Mouse (Mus musculus): Measurements from ENCODE around the gene Elk3.

Elk3 gene

GRCm38 (mm10) chr10:93265833-93266232 is 45.1 kb downstream of the Elk3 start:
- no peak for DNase-seq

GRCm38 (mm10) chr10:93264001-93264400 is 46.9 kb downstream of the Elk3 start:
- peak in 1 of 2 experiments; percentile 21 for DNase-seq

DNA sequence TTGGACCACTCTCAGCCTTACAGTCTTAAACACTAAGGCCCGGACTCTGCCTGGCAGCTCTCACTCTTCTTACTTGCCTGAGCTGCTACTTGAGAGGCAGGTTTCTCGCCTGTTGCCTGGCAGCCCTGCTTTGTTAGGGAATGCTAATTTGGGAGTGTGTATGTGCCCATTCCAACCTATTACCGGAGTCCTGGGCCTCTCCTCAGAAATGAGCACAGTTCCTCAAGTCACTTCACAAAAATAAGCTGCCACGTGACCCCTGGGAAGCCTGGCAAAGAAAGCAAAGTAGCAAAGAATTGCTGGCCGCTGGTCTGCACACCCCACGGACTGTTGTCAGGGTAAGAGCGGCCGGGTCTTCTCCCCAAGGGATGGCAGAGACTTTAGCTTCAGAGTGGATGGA is 47.5 kb downstream of the Elk3 start:
- DNase-seq: peak in 1 of 2 experiments; percentile 34

DNA sequence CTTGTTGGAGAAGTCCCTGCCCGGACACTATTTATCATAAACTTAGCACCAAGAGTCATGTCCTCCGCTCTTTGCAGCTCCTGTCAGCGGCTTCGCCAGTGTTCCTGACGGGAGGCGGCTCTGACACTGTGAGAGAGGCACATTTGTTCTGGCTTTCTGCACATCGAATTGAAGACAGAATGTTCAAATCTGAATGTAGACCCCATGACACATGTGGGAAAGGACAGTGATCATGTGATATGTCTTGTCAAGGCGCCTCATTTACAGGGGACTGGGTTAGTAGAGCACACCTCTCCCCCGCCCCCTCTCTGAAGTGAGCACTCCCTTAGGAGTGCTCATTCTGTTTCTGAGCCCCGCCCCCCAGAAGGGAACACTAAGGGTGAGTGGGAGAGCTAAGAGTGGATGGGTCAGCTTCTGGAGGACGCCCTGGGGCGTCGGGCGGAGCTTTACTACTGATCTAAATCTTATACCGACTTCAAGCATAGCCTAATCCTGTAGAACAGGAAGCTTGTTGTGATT is 48.9 kb downstream of the Elk3 start:
- peak; percentile 42 to 51 for DNase-seq

DNA sequence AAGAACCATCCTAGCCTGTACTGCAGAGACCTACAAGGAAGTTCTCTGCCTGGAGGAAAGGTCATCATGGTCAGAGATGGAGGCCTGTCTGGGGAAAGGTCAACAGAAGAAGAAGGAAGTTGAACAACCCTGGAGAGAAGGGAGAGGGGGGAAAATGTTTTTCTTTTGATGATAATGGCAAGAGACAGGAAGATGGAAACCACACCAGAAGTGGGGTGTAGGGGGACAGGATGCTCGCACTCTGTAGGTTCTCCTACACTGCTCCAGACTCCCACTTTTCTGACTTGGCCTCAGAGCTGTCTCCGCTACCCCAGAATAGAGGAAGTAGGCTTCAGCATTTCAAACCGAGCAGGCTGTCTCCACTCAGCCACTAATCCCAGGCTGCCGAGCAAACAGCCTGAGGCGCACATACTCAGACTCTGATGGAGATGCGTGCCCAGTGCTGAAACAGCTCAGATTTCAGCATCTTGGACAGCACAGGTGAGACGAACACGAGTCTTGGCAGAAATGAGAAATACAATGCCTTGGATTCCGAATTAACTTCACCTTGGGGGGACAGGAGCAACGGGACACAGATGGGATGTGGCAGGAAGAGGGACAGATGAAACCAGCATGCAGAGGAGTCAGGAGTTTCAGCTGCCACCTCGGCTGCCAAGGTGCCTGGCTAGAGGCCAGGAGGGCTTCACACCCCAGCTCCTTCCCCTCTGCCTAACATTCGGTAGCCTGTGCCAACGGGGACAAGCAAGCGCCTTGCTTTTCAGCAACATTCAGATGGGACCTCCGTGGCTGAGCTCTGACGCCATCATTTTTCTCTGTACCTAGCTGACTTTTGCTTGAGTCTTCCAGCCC is 49.6 kb downstream of the Elk3 start:
- DNase-seq: peak; percentile 46 to 65

- peak in 1 of 2 experiments; percentile 32 for DNase-seq
Observed at GRCm38 (mm10) chr10:93259826-93260225, 51.1 kb downstream of the Elk3 start.

- DNase-seq: peak in 1 of 2 experiments; percentile 24
Observed at GRCm38 (mm10) chr10:93255294-93255693, 55.6 kb downstream of the Elk3 start.

- no peak for DNase-seq
Observed at GRCm38 (mm10) chr10:93253156-93253555, 57.8 kb downstream of the Elk3 start.

DNA sequence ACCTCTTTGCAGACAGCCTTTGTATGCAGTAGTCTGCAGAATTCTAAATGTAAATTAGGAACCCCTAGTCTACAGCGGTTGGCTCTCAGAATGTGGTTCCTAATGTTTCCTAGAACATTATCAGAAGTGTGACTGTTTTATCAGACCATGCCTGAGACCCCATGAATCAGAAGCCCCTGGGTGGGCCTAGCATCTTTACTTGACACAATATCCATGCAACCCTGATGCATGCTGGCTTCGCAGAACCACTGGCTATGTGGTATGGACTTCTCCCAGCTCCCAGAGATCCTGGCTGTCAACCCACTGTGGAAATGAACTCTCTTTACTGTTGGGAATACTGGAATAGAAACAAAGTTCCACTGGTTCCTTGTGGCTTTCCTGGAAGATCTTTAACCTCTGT is 58.3 kb downstream of the Elk3 start:
- no peak for DNase-seq

DNA sequence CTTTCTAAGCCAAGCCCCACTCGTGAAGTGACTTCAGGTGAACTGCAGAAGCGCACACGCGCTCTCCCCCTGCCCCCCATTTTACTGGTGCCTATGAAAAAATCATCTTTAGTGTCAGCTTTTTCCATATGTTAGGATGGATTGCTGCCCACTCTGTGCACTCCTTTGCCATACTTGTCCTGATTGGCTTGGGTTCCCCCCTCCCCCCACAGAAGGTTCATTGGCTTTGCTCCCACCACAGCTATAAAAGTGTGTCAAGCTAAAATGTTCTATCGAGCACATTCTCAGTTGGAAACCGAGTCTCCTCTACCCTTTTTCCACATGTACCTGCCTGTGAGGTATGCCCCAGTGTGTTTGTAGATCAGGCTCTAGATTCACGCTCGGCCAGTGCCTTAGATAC is 59.5 kb downstream of the Elk3 start:
- no peak for DNase-seq

GRCm38 (mm10) chr10:93250436-93251317 is 60.3 kb downstream of the Elk3 start:
- no peak for DNase-seq

- DNase-seq: no peak
Observed at GRCm38 (mm10) chr10:93249901-93250300, 61.0 kb downstream of the Elk3 start.

DNA sequence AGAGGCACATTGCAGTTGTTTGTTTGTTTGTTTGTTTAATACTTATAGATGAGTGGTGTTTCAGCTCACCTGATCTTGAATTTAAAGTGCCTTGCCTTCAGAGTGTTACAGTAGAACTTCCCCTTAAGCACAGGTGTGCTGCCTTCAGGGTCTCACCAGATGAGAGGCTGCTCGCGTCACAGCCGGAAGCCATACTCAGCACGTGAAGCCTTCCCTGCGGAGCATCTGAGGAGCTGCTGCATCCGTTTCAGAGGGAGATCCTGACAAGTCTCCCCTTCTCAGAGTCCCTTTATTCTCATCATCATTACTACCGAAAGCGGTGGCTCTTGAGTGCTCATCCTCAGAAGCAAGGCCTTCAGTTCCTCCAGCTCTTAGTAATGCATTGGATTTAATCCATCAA is 62.5 kb downstream of the Elk3 start:
- DNase-seq: no peak

GRCm38 (mm10) chr10:93247902-93248301 is 63.0 kb downstream of the Elk3 start:
- DNase-seq: no peak

DNA sequence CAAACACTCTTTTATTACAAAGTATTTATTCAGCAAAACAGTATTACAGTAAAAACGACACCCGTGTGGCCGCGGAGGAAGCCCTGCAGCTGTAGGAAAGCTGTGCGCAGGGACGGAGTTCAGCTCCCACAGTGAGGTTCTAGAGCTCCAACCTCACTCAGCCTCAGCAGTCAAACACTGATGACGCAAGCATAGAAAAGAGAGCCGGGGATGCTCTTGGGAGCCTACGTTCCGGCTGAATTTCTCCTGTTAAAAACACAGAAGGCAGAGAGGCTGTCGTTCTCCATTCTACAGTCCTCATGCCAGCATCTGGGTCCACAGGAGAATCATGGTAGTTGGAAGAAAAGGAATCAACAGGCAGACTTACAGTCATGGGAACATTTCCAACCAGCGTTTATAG is 63.5 kb downstream of the Elk3 start:
- DNase-seq: no peak

DNA sequence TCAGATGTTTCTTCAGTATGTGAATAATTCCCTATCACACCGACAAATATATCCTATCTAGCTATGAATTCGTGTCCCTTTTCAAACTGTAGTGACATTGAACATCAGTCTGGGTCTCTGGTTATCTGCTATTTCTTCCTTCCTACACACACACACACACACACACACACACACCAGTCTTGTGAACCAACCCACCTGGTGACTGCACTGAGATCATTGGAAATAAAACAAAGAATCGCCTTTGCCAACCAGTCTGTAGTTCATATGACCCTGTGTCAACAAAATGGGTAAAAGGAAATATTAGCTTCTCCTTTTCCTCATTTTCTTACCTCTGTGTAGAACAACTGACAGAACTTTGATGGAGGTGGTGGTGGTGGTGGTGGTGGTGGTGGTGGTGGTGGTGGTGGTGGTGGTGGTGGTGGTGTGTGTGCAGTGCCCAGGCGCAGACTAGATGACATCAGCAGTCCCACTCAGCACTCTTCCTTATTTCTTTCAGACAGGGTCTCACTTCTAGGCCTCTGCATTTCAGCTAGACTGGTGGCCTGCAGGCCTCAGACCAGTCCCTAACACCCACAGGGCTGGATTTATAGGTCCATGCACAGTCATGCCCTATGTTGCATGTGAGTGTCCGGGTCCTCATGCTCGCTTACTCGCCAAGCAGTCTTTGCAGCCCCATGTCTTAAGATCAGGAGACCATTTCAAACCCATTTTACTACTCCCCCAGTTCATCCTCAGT is 64.6 kb downstream of the Elk3 start:
- DNase-seq: no peak

GRCm38 (mm10) chr10:93244209-93244705 is 66.7 kb downstream of the Elk3 start:
- no peak for DNase-seq

GRCm38 (mm10) chr10:93242861-93243260 is 68.1 kb downstream of the Elk3 start:
- DNase-seq: no peak

DNA sequence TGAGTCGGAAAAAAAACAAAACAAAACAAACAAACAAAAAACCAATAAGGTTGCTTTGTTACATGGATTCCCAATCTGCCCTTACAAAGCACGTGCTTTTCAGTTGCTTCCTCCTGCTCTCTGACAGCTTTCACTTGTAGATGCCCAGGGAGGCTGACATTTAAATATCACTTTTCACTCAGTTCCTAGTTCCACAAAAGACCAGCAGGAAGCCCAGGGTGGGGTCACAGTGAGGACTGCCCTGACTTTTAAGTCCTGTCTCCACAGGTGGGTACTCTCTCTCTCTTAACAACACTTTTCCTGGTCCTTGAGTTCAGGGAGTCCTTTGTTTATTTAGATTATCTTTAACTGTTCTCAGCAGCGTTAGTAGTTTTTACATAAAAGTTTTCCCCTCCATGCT is 68.7 kb downstream of the Elk3 start:
- DNase-seq: no peak

- no peak for DNase-seq
Observed at GRCm38 (mm10) chr10:93239201-93239806, 71.6 kb downstream of the Elk3 start.

DNA sequence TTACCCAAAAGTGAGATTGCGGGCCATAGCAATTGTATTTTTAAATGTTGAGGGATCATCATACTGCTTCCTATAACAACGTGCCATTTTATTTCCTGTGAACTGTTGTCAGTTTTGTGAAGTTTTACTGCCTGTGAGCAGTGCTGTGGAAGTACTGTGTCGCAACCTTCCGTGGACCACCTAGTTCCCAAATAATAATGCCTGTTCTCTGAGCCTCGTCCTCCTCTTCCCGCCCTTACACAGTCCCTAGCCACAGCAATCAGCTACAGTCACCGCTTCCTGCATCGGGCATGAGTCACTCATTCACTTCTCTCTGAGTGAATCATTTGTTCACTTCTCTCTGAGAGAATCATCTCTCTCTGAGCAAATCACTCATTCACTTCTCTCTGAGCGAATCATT is 76.2 kb downstream of the Elk3 start:
- no peak for DNase-seq

DNA sequence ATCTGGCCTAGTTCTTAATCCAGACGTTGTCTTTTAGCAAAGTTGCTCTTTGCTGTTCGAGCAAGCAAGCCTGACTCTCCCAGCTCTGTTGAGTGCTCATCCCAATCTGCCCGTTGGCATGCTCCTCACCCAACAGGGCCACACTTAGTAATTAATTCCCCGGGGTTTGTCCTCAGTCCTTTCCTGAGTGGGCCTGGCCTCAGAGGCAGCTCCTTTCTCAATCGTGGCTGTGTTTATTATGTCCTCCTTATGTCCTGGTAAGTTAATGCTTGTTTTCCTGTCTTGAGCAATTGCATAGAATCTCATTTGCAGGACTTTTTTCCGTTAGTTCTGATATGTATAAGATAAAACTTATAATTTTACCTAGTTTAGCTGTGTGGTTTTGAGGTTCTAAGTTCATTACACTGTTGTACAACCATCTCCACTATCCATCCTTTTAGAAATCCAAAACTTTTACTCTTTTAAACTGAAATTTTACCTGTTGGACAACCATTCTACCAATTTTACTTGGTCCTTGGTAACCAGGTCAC is 77.2 kb downstream of the Elk3 start:
- DNase-seq: no peak
